Mouse (Mus musculus): ENCODE data around the gene Ttc41.
"Not testable (repeated sequence)": the region's sequence is repeated elsewhere in the genome, so short reads cannot be mapped to it uniquely, and the experiment has no call there.

DNA sequence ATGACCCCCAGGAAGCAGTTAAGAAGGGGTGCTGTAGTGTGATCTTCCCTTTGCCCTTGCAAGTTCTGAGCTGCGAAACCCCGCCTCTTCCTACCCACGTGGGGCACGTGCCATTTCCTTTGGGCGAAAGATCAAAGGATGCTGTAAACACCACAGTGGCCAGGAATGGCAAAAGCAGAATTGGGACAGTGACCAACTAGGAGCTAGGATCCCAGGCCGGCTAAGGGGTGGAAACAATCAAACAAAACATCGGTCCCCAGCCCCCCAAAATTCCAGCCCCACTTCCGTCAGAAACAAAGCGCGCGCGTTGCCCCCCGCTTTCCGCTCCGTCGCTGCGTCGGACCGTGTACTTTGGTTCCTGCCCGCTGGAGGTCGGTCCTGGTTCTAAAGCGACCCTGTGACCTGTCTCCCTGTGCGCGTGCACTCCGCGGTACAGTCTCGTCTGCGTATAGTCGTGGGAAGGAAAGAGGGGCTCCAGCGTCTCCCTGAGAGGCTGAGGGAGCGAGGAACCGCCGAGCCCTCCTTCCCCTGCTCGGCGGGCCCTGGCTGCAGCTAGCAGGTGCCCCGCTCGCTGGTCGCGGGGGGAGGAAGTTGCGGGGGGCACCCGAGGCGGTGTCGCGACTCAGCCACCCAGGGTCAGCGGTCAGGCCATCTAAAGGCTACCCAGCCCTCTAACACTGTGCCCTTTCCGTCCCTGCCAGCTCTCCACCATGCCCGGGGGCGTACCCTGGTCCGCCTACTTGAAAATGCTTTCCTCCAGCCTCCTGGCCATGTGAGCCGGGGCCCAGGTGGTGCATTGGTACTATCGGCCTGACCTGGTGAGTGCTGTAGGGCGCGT, 20.2 kb upstream of the Ttc41 start:
- TF ChIP-seq POLR2A (IDR thresholded peaks at IDR 0.05; ENCODE audit: control insufficient read depth, low read depth, low read length): peak; percentile 12; the same call in 1 of the 2 replicates
- not testable (repeated sequence) for TF ChIP-seq CTCF (IDR thresholded peaks at IDR 0.05; ENCODE audit: control insufficient read depth, insufficient read depth, insufficient replicate concordance, low read depth, low read length)
